Mouse (Mus musculus): ENCODE results near the gene Gm10230. TPM values are rescaled to one million over a fixed set of nuclear protein-coding genes. Genes with fewer than 3 reads are reported as not detected.

Gene Gm10230
- not detected in 2 replicates for polyA plus RNA-seq (2012; rRNA removed)

GRCm38 (mm10) chrX:27494782-27495181 lies at the start of gene Gm10230:
TSS of gene Gm10230 (minus strand) at chrX:27494882.

All from ovary, adult 2 months (tissue).